Mouse (Mus musculus) gonadal fat pad, adult 2 months (tissue): ENCODE measurements around the gene Mxra8. TPM values are rescaled to one million over a fixed set of nuclear protein-coding genes. Genes with fewer than 3 reads are reported as not detected.

Experiments used
- DNase-seq: peaks from one replicate; pipeline ENCODE4 v3.0.0-alpha.2; 2012; ENCODE audit warnings: low read depth
- polyA plus RNA-seq: library from polyadenylated mRNA; depleted of rRNA; stranded (reverse); fragments of >200 nt; gene quantifications from 2 replicates; pipeline ENCODE4 v1.2.3, GENCODE M21; 2012; rRNA removed

Gene Mxra8
- polyA plus RNA-seq, 1 experiment: 190 TPM

DNA sequence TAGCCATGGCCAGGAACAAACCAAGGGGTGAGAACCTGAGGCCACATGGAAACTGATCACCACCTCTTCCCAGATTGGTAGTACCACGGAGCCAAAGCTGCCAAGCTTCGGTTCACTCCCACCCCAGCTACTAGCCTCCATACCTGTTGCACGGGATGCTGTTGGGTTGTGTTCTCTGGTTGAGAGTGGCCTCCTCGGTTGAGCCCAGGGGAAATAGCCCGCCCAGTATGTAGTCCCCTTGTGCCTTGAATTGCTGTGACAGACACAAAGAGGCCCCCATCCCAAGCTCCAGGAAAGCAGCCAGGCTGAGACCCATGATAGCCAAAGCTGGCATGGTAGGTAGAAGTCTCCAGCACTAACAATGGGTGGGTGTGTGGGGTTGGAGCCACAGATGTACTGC, 23.5 kb downstream of the Mxra8 start, which contains the start of gene Tas1r3:
Gene Tas1r3, minus strand, starts transcription at position 362 of the 400 bp plus-strand sequence.
- DNase-seq: no peak

GRCm38 (mm10) chr4:155868614-155869298, 29.3 kb downstream of the Mxra8 start:
- DNase-seq: no peak

GRCm38 (mm10) chr4:155869317-155870033, 30.0 kb downstream of the Mxra8 start, which contains the start of the genes Cptp and Ints11:
Gene Cptp (minus strand): TSS chr4:155869440.
Gene Ints11 (plus strand): TSS chr4:155869546.
- no peak for DNase-seq

DNA sequence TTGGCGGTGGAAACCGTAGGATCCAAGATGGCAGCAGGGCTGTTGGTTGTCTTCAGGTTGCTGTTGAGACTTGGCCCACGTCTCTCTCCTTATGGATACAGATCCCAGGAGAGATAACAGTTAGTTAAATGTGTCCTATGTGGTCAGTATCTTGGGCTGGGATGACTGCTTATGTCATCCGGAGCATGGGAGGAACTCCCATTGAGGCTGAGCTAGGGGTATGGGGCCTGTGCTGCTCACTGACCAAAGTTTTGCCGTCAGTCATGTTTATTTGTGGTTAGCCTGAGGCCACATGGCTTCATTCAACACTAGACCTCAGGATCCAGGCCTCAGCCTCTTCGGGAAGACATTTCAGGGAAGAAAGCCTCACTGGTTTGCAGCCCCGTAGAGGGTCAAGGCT, 31.9 kb downstream of the Mxra8 start:
- no peak for DNase-seq

DNA sequence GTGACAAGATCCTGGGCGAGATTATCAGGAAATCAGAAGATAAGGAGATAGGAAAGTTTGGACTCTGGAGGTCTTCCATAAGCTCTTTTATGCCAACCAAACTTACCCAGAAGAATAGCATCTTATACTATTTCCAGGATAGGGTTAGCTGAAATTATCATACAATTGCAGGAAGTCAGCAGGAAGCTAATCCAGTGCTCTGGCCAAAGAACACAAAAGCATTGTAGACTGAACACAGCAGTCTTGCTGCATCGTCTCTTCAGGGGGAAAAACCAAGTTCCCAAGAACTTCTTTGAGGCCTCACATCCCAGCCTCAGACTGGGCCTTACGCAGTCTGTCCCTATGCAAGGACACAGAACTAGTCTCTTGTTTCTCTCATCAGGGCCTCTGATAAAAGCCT, 44.1 kb downstream of the Mxra8 start:
- no peak for DNase-seq

- DNase-seq: no peak
Measured at GRCm38 (mm10) chr4:155886330-155886729, 46.9 kb downstream of the Mxra8 start.

- no peak for DNase-seq
Measured at GRCm38 (mm10) chr4:155887674-155888073, 48.2 kb downstream of the Mxra8 start.

- no peak for DNase-seq
Measured at GRCm38 (mm10) chr4:155888181-155888580, 48.7 kb downstream of the Mxra8 start.

GRCm38 (mm10) chr4:155889316-155889715, 49.8 kb downstream of the Mxra8 start:
- no peak for DNase-seq

DNA sequence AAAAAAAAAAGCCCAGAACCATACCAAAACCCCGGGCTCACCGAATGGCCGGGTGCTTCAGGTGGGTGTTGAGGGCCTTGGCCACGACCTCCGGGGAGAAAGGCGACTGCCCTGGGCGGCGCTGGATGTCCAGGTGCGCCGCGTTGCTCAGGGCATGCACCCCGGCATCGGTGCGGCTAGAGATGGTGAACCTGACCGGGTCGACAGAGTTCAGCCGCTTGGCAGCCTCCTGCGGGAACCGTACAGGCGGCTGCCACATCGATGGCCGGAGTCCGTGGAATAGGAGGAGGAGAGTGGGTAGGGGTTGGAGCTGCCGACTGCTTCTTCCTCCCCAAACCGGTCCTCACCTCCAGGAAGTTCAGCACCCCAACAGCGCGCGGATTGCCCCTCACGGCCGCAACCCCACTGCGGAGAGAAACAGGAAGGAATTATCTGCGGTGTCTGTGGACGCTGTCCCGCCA, 51.6 kb downstream of the Mxra8 start:
- no peak for DNase-seq

GRCm38 (mm10) chr4:155891551-155892001, 52.1 kb downstream of the Mxra8 start, which contains the start of the genes Pusl1 and Acap3:
Gene Pusl1 (minus strand): TSS chr4:155891781.
Gene Acap3 (plus strand): TSS chr4:155891822.
- no peak for DNase-seq

- DNase-seq: no peak
Measured at GRCm38 (mm10) chr4:155892017-155892416, 52.5 kb downstream of the Mxra8 start.

DNA sequence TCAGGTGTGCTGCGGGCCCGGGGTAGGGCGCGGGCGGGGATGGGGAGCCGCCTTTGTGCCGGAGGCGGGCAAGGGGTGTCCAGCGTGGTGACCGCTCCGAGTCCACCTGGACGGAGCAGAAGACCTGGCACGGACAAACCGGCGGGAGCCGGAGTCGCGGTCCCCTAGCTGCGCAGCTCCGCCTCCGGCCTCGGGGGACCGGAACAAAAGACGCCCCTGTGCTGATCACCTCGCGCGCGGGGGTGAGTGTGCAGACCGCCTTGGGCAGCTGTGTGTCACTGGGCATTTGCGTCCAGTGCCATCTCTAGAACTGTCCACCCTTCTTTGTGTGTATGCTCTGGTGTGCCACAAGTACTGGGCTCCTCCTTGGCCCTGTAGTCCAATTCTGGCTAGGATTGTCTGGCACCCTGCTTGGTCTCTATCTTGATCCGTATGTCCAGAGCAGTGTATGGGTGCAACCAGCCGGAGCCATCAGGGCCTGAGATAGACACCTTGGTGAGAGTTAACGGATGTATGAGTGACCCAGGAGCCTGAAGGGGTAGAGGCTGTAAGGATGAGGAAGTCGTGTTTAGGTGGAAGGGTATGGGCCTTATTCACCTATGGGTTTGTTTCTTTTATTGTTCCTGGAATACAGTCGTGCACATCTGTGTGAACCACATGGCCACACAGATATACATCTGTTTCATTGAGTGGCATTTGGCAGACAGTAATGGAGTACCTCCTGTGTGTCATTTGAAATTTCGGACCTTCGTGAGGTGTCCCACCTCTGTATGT, 53.1 kb downstream of the Mxra8 start:
- DNase-seq: no peak

DNA sequence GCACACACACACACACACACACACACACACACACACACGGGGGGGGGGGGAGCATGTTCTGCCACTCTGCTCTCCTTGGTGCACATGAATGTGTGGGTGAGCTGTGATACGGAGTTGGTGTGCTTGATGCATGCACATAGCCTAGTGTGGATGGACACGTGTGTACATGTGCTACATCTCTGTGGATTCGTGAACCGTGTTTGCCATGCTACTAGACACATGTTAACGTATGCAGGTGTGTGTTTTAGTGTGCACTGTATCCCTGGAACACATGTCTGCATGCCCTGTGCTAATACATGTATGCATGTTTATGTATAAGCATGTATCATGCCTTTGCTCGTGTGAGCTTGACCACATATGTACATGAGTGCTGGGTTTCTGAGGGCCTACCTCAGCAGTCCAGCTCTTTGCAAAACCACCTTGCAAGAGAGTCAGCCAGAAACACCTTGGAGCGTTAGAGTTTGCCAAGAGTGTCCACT, 53.8 kb downstream of the Mxra8 start:
- DNase-seq: no peak

Other genes with a start within 250 kb of the Mxra8 start
- gene Slc35e2, start 238.3 kb upstream of the Mxra8 start, polyA plus RNA-seq: 29.2 and 40.0 TPM in 2 replicates
- 17.2 and 26.3 TPM in 2 replicates for gene Cdk11b, start 214.8 kb upstream of the Mxra8 start, polyA plus RNA-seq
- gene Gm10563, start 194.3 kb upstream of the Mxra8 start, polyA plus RNA-seq: not detected in 2 replicates
- 58.9 and 64.6 TPM in 2 replicates for gene Mmp23, start 186.3 kb upstream of the Mxra8 start, polyA plus RNA-seq
- 52.9 TPM in 2 replicates for gene Mib2, start 170.5 kb upstream of the Mxra8 start, polyA plus RNA-seq
- gene Fndc10, start 145.3 kb upstream of the Mxra8 start, polyA plus RNA-seq: 35.3 and 39.7 TPM in 2 replicates
- gene Ssu72, start 134.9 kb upstream of the Mxra8 start, polyA plus RNA-seq: 105 and 122 TPM in 2 replicates
- 0.98 and 1.2 TPM in 2 replicates for gene Tmem240, start 104.9 kb upstream of the Mxra8 start, polyA plus RNA-seq
- gene Atad3a, start 78.6 kb upstream of the Mxra8 start, polyA plus RNA-seq: 52.8 and 68.3 TPM in 2 replicates
- gene Vwa1, start 65.0 kb upstream of the Mxra8 start, polyA plus RNA-seq: 21.2 and 28.0 TPM in 2 replicates
- 2.4 and 4.7 TPM in 2 replicates for gene Tmem88b, start 53.8 kb upstream of the Mxra8 start, polyA plus RNA-seq
- 1.9 and 2.6 TPM in 2 replicates for gene Ankrd65, start 49.2 kb upstream of the Mxra8 start, polyA plus RNA-seq
- 71.2 and 101 TPM in 2 replicates for gene Mrpl20, start 36.8 kb upstream of the Mxra8 start, polyA plus RNA-seq
- 63.7 and 69.3 TPM in 2 replicates for gene Ccnl2, start 27.2 kb upstream of the Mxra8 start, polyA plus RNA-seq
- 122 and 145 TPM in 2 replicates for gene Aurkaip1, start 8.4 kb upstream of the Mxra8 start, polyA plus RNA-seq
- gene Dvl1, start 7.7 kb downstream of the Mxra8 start, polyA plus RNA-seq: 124 and 139 TPM in 2 replicates
- 0.34 and 0.43 TPM in 2 replicates for gene Tas1r3, start 23.7 kb downstream of the Mxra8 start, polyA plus RNA-seq
- gene Cptp, start 29.8 kb downstream of the Mxra8 start, polyA plus RNA-seq: 30.8 and 31.0 TPM in 2 replicates
- gene Ints11, start 29.9 kb downstream of the Mxra8 start, polyA plus RNA-seq: 33.7 and 36.5 TPM in 2 replicates
- gene Pusl1, start 52.1 kb downstream of the Mxra8 start, polyA plus RNA-seq: 44.0 and 49.9 TPM in 2 replicates
- gene Acap3, start 52.1 kb downstream of the Mxra8 start, polyA plus RNA-seq: 27.7 and 28.2 TPM in 2 replicates
- 47.7 and 53.3 TPM in 2 replicates for gene Ube2j2, start 104.2 kb downstream of the Mxra8 start, polyA plus RNA-seq
- gene C1qtnf12, start 122.6 kb downstream of the Mxra8 start, polyA plus RNA-seq: 131 and 135 TPM in 2 replicates
- 8.8 and 9.6 TPM in 2 replicates for gene B3galt6, start 153.0 kb downstream of the Mxra8 start, polyA plus RNA-seq
- 119 and 131 TPM in 2 replicates for gene Sdf4, start 153.2 kb downstream of the Mxra8 start, polyA plus RNA-seq
- gene Tnfrsf4, start 174.2 kb downstream of the Mxra8 start, polyA plus RNA-seq: 3.5 and 3.8 TPM in 2 replicates
- gene Tnfrsf18, start 186.5 kb downstream of the Mxra8 start, polyA plus RNA-seq: 3.5 and 3.6 TPM in 2 replicates
- gene Ttll10, start 219.7 kb downstream of the Mxra8 start, polyA plus RNA-seq: 17.0 and 21.7 TPM in 2 replicates